Mouse (Mus musculus): ENCODE measurements at regions not wholly inside any gene's neighbourhood (a gene's known extent, or its start where the extent isn't known, plus 50 kb on each side); places are given as distances from the start of the nearest gene placed in this dataset.

DNA sequence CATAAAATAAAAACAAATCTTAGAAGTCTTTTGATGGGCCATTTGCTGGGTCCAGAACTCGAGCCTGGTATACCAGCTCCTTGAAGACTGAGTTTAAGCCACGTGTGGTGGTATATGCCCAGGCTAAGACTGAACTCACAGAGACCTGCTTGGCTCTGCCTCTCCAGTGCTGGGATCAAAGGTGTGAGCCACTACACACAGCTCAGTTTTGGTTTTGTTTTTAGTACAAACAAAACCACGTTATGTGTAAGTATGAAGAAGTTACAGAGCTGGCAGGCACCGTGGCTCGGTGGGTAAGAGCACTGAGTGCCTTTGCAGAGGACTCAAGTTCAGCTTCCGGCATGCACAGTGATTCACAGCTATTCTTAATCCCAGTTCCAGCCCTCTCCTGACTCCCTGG, 75.6 kb downstream of the Wdr5 start:
- no peak for DNase-seq (ENCODE audit: low spot score)

DNA sequence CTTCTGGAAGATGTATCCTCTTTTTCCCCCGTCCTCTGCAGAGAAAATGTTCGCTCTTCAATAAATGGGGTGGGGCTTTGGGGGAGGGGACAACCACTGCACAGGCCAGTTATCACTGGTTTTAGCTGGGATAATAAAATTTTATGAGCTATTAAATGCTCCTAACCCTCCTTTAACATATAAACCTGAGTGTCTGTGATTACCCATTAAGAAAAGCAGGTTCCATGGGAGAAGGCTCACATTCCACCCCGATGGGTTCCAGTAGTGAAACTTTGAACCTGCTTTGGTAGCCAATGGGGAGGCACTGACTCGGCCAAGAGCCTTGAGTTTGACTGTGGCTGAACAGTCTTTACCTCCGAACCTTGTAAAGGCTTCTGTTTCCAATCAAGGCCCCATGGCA, 76.7 kb downstream of the Wdr5 start:
- no peak for DNase-seq (ENCODE audit: low spot score)

DNA sequence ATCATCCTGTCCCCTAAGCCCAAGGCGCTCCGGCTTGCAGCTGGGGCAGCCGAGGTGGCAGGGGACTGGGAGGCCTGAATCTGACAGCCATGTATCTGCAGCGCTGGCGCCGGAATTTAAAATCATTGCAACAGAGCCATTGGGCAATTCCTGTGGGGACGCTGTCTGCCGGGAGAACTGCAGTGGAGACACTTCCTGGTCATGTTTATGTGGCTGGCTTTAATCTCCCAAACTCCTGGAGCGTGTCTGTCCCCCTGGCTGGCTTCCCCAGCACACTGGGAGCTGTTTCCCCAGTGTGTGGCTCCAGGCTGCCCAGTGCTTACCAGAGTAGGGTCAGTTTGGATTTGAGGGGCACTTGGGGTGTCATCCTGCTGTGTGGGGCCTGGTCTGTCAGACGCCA, 78.4 kb downstream of the Wdr5 start:
- DNase-seq (ENCODE audit: low spot score) = peak; percentile 82

GRCm38 (mm10) chr2:27595251-27595650, 80.3 kb downstream of the Wdr5 start:
- no peak for DNase-seq (ENCODE audit: low spot score)

- DNase-seq (ENCODE audit: low spot score) = peak; percentile 58
Observed at GRCm38 (mm10) chr2:27596217-27596616, 80.0 kb upstream of the Rxra start.

DNA sequence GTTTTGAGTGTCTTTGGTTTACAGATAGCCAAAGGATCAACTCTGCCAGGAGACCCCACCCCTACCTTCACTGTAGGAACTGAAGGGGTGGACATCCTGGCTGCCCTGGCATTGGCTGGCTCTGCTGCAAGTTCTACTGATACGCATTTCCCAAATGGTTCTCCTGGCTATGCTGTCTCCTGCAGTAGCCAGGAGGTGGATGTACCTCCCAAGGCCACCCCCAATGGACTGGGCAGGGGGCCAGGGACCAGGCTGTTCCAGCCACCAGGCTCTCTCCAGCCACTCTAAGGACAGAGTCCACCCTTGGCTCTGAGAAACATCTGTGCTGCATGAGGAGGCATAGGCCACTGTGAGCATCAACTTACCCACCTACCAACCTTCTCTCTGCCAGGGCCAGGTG, 79.3 kb upstream of the Rxra start:
- DNase-seq (ENCODE audit: low spot score) = no peak

DNA sequence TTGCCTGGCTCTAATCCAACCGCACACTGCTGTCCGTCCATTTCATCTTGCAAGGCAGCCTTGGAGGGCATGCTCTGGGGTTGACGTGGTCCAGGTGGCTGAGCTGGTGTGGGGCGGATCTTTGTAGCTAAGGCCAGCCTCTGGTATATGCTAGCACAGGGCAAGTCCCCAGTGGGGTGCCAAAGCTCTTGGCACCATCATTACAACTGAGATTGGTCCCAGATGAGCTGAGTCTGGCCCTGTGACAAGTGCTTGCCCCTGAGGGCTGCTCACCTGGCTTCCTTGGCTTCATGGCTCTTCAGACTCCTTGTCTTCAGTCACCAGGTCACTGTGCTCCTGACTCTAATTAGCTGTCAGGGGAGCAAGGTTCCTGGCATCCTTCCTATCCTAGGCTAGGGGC, 78.3 kb upstream of the Rxra start:
- no peak for DNase-seq (ENCODE audit: low spot score)

DNA sequence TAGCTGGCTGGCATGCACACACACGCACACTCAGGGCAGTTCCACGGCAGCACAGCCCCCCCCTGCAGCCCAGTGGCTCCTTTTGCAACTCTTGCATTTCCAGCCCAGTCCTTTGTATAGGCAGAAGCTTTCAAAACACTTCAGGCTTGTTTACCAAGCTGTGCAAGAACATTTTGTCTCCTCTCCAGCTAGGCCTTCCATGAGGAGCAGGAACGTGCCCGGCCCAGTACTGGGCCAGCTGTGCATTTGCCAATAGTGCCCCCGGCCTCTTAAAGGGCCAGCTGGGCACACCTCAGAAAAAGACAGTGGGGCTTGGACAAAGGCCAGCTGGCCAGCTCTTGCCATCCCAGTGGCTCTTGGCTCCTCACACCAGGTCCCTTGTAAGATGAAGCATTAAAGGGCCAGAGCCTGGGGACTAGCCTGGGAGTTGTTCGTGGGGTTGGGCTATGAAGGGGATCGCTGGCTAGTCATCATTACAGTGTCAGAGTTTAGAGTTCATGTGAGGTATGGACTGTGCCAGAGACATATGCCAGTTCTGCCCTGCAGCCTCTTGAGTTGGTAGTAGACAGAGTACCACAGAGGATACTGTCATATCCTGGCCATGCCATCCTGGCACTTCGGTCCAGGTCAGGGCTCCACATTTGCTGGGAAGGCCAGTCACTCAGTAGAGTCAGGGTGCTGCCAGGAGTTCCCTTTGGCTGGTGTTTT, 77.0 kb upstream of the Rxra start:
- peak; percentile 82 for DNase-seq (ENCODE audit: low spot score)

DNA sequence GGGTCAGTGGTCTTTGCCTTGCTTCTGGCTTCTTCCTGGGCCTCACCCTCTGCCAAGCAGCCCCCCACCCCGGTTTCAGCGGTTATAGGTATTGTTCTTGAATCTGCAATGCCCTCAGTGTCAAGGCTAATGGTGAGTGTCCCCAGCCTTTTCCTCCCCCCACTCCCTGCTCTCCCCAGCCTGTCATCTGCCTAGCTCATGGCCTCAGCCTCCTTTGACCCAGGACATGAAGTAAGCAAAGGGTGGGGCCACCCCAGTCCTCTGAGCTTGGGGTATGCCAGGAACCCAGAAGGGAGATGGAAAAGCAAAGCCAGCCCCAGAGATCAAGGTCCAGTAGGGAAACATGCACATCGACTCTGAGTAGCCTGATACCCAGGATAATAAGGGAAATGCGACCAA, 76.5 kb upstream of the Rxra start:
- DNase-seq (ENCODE audit: low spot score) = no peak

GRCm38 (mm10) chr2:27603333-27603732, 72.9 kb upstream of the Rxra start:
- no peak for DNase-seq (ENCODE audit: low spot score)

GRCm38 (mm10) chr2:27604588-27604987, 71.7 kb upstream of the Rxra start:
- DNase-seq (ENCODE audit: low spot score) = no peak

DNA sequence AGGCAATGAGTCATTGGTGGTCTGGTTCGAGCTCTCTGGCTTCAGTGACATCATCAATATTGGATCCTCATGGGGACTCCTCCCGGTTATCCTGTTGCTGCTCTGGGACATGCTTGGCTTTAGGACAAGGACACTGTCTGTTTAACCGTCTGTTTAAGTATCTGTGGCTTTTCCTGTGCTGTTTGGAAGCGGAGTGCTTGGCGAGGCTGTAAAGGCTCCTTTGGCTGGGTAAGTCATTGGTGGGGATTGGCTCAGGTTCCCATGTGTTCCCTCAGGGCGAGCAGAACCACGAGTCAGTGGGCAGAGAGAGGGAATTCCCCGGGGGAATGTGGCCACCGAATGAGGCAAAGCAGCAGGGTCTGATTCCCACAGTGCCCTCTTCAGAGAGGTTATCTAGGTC, 69.4 kb upstream of the Rxra start:
- DNase-seq (ENCODE audit: low spot score) = no peak

DNA sequence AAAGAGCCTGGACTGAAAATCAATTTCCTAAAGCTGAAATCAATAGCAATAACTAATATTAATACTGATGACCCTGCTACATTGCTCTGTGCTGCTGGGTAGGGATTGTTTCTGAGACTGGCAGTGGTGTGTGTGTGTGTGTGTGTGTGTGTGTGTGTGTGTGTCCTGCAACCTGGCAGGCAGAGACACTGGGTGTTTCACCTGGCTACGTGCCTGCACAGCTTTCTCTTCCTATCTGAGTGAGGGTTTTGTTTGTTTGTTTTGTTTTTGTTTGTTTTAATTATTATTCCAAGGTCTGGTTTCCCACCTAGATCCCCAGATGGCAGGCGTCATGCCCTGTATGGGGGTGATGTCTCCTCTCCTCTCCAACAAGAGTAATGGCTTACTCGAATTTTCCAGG, 54.5 kb upstream of the Rxra start:
- no peak for DNase-seq (ENCODE audit: low spot score)

DNA sequence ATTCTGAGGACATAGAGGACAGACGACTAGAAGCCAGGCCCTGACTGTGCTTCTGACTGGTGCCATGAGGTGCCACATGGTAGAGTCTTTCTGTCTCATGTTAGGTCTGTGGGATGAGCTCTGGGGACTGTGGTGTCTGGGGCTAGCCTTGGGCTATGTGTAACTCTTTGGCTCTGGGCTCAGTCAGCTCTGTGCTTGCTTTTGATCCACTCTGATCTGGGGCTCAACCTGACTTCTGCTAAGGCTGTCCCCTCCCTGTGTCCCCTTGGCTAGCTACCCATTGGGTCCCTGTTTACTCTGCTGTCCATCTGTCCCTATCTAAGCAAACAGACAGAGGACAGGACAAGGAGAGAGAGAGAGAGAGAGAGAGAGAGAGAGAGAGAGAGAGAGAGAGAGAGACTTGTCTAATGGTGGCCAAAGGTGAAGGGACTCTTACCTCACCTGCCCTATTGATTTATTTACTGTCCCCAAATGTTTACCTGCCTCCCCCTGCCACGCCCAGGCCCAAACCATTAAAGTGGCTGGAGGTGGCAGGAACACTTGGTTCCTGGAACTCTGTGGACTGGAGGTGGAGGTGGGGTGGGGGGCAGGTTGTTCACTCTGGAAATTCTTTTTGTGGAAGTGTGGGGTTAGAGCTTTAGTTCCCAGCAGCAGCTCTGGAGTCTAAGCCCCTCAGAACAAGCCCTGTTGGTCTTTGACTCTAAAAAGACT, 51.4 kb upstream of the Rxra start:
- DNase-seq (ENCODE audit: low spot score) = no peak
